Mouse (Mus musculus) thymus, postnatal 14 days (tissue): ENCODE data around the gene 2300003K06Rik.
"Not testable (repeated sequence)": the region's sequence is repeated elsewhere in the genome, so short reads cannot be mapped to it uniquely, and the experiment has no call there.

Experiments
- DNase-seq: peaks from one replicate; pipeline ENCODE4 v3.0.0; 2021

The 2300003K06Rik gene

DNA sequence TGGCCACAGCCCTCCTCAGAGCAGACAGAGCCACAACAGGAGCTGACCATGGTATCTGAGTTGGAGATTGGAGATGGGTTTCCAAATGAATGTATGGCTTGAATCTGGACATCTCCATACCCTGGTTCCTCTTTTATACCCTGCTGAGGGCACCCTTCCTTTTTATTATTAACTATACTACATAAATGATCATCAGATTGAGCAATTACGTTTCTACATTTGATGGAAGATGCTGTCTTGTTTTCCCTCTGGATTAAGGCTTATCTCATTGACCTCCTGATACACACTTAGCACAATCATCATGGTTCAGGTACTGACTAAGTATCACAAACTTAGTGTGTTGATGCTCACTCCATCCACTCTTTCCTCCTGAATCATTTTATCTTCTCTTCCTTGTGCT lies at the start of gene 2300003K06Rik:
2300003K06Rik (minus strand) TSS at position 101 of the 400 bp plus-strand sequence.
- no peak for DNase-seq

DNA sequence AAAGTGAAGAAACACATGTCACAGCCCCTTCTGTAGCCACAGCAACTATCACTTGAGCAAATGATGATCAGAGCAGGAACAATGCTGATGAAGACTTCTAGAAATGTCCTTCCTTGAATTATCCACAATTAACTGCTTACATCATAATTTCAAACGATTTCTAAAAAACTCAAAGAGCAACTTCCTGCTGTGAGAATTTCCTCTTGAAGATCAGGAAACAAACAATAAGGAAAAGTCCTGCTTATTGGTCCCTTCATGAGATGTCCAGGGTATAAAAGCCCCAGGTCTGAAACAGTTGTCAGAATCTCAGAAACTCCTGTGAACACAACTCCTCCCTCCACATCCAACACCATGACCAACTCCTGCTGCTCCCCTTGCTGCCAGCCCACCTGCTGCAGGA lies 41.0 kb upstream of the 2300003K06Rik start, which contains the start of gene Gm11567:
Gm11567 (plus strand) TSS at position 301 of the 400 bp plus-strand sequence.
- not testable (repeated sequence) for DNase-seq

DNA sequence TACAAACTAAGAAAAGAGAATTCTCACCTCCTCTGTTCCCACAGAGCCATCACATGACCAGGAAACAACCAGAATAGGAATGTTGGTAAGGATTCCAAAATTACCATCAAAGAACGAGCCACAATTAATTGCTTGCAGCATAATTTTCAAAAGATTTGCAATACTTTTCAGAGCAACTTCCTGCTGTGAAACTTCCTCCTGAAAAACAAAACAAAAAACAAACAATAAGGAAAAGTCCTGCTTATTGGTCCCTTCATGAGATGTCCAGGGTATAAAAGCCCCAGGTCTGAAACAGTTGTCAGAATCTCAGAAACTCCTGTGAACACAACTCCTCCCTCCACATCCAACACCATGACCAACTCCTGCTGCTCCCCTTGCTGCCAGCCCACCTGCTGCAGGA lies 35.2 kb upstream of the 2300003K06Rik start, which contains the start of gene Krtap9-1:
Krtap9-1 (plus strand) TSS at position 301 of the 400 bp plus-strand sequence.
- not testable (repeated sequence) for DNase-seq

DNA sequence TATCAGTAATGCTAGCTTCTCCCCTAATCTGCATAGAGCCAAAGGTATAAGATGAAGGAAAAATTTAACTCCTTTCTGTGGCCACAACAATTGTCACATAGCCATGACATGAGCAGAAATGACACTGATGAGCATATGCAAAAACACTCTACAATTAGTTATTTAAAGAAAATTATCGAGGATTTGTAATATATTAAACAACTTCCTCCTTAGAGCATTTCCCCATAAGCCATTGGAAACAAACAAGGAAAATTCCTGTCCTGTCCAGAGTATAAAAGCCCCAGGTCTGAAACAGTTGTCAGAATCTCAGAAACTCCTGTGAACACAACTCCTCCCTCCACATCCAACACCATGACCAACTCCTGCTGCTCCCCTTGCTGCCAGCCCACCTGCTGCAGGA lies 26.3 kb upstream of the 2300003K06Rik start, which contains the start of gene Gm11559:
Gm11559 (plus strand) TSS at position 301 of the 400 bp plus-strand sequence.
- DNase-seq = not testable (repeated sequence)

DNA sequence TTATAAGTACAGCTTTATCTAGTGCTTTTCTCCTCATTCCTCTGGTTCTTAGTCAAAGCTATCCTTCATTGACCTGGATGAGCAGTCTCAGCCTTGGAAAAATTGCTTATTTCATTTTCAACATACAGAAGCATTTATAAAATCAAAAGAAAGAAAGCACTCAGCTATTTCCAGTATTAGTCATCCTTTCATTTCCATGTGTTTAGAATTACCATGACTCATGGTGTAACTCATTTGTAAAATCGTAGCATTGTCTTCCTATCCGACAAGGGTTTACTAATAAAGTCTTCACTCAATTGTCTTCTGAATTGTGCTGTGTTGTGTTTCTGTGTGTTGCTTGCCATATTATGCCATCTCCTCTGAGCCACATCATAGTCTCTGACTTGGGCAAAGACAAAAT lies 20.9 kb upstream of the 2300003K06Rik start:
- no peak for DNase-seq

DNA sequence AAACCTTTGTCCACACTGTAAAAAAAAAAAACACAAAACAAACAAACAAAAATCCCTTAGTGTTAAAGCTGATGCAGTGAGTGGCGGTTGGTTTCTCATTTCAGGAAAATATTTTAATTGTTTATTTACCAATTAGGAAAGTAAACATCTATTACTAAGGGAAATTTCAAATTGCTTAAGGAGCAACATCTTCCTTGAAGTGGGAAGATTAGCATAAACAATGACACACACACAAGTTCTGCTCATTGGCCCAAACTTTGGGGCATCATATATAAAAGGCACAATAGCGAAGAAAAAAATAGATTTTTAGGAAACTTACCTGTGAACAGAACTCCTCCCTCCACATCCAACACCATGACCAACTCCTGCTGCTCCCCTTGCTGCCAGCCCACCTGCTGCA lies 19.8 kb upstream of the 2300003K06Rik start, which contains the start of gene Gm11568:
Gm11568 (plus strand) TSS at position 301 of the 400 bp plus-strand sequence.
- no peak for DNase-seq

DNA sequence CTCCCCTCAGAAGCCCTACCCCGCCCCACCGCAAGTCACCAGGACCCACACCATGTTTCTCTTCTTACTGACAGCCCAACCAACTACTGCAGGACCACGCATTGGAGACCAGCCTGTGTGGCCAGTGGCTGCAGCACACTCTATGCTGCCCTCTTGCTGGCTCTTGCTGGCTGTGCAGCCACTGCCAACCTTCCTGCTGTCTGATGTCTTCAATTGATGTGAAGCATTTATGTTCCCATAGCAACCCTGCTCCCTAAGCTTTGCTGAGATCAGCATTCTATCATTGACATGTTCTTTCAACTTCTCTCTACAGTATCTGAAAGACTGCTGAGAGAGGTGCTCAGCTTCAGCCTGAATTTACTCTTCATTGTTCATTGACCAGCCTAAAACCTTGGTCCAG lies 16.3 kb upstream of the 2300003K06Rik start:
- no peak for DNase-seq

DNA sequence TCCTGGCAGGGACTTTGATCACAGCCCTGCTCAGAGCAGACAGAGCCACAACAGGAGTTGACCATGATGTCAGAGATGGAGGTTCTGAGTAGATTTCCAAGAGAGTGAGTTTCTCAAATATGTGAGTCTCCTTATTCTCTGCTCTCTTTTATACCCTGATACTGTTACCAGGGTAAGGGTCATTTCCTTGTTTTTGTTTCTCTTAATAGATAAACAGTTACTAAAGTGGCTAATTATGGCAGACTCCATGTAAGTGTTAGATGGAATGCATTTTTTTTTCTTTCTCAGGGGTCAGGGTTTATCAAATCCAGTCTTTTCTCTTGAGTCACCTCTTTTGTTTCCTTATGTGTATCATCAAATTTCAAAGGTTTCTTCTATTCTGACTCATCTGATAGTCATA lies 13.6 kb upstream of the 2300003K06Rik start, which contains the start of gene Krtap4-16:
Krtap4-16 (minus strand) TSS at position 101 of the 400 bp plus-strand sequence.
- DNase-seq = no peak

DNA sequence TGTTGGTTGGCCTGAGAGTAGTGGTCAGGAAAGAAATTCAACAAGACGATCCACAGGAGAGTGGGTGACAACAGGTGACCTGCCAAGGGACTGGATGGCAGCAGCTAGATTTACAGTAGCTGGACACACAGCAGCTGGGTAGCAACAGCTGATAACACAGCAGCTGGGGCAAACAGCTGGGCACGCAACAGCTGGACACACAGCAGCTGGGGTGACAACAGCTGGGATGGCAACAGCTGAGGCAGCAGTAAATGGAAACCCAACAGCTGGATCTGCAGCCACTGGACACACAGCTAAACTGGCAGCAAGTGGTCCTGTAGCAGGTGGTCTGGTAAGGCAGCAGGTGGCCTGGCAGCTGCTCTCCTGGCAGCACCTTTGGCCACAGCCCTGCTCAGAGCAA lies 8.9 kb upstream of the 2300003K06Rik start:
- no peak for DNase-seq

DNA sequence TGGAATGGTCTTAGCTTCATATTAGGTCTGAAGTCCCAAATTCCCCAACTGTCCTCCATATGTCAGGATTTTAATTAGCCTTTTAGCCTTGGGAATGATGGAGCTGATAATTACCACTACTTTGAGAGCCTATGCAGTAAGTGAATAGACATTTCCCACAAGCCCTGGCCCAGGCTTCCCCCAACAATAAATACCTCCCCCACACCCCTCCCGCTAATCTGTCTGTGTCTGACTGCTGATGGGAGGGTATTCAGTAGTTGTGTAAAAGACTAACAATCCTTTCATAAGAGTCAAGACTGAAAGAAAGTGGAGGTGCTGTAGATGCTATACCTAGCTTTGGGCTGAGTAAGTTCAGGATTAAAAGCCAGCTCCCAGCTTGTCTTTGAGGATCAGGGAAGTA lies 4.3 kb upstream of the 2300003K06Rik start:
- no peak for DNase-seq

DNA sequence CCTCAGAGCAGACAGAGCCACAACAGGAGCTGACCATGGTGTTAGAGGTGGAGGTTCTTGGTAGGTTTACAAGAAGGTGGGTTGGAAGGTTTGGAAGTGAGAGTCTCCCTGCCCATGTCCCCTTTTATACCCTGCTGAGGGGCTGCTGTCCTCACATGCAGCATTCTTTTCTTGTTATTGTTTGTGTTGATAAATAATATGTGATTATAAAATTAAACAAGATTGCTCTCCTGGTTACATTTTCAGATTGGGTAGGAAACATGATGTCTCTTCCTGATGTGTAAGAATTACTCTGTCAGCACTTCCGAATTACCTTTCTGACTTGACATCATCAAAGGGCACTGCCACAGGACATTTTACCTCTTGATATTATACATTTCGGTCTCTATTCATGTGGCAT lies 22.3 kb downstream of the 2300003K06Rik start, which contains the start of gene Gm11564:
Gm11564 (minus strand) TSS at position 101 of the 400 bp plus-strand sequence.
- DNase-seq = not testable (repeated sequence)

DNA sequence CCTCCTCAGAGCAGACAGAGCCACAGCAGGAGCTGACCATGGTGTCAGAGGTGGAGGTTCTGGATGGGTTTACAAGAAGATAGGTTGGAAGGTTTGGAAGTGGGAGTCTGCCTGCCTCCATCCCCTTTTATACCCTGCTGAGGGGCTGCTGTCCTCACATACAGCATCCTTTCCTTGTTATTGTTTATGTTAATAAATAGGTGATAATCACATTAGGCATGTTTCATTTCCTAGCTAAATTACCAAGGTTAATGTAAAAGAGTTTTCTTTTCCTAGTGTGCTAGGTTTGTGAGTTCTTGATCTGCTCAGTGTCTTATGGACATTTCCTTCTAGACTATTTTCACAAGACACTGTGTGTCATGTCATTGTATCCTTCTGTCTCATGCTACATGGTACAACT lies 28.1 kb downstream of the 2300003K06Rik start, which contains the start of gene Krtap4-13:
Krtap4-13 (minus strand) TSS at position 101 of the 400 bp plus-strand sequence.
- DNase-seq = not testable (repeated sequence)

DNA sequence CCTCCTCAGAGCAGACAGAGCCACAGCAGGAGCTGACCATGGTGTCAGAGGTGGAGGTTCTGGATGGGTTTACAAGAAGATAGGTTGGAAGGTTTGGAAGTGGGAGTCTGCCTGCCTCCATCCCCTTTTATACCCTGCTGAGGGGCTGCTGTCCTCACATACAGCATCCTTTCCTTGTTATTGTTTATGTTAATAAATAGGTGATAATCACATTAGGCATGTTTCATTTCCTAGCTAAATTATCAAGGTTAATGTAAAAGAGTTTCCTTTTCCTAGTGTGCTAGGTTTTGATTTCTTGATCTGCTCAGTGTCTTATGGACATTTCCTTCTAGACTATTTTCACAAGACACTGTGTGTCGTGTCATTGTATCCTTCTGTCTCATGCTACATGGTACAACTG lies 33.5 kb downstream of the 2300003K06Rik start, which contains the start of gene Gm11554:
Gm11554 (minus strand) TSS at position 101 of the 400 bp plus-strand sequence.
- not testable (repeated sequence) for DNase-seq

DNA sequence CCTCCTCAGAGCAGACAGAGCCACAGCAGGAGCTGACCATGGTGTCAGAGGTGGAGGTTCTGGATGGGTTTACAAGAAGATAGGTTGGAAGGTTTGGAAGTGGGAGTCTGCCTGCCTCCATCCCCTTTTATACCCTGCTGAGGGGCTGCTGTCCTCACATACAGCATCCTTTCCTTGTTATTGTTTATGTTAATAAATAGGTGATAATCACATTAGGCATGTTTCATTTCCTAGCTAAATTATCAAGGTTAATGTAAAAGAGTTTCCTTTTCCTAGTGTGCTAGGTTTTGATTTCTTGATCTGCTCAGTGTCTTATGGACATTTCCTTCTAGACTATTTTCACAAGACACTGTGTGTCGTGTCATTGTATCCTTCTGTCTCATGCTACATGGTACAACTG lies 39.0 kb downstream of the 2300003K06Rik start, which contains the start of gene Gm11569:
Gm11569 (minus strand) TSS at position 101 of the 400 bp plus-strand sequence.
- DNase-seq = not testable (repeated sequence)

DNA sequence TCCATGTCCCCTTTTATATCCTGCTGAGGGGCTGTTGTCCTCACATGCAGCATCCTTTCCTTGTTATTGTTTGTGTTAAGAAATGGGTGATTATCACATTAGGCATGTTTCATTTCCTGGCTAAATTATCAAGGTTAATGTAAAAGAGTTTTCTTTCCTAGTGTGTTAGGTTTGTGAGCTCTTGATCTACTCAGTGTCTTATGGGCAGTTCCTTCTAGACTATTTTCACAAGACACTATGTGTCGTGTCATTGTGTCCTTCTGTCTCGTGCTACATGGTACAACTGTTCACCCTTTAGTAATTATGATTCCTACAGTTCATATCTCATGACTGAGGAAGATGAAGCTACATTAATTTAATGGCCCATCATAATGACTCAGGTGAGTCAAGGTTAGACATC lies 44.5 kb downstream of the 2300003K06Rik start, which contains the start of gene Gm11596:
Gm11596 (minus strand) TSS at position 101 of the 400 bp plus-strand sequence.
- DNase-seq = no peak
